ENCODE assay signal across 11 mouse cellular contexts in the genomic region with DNA sequence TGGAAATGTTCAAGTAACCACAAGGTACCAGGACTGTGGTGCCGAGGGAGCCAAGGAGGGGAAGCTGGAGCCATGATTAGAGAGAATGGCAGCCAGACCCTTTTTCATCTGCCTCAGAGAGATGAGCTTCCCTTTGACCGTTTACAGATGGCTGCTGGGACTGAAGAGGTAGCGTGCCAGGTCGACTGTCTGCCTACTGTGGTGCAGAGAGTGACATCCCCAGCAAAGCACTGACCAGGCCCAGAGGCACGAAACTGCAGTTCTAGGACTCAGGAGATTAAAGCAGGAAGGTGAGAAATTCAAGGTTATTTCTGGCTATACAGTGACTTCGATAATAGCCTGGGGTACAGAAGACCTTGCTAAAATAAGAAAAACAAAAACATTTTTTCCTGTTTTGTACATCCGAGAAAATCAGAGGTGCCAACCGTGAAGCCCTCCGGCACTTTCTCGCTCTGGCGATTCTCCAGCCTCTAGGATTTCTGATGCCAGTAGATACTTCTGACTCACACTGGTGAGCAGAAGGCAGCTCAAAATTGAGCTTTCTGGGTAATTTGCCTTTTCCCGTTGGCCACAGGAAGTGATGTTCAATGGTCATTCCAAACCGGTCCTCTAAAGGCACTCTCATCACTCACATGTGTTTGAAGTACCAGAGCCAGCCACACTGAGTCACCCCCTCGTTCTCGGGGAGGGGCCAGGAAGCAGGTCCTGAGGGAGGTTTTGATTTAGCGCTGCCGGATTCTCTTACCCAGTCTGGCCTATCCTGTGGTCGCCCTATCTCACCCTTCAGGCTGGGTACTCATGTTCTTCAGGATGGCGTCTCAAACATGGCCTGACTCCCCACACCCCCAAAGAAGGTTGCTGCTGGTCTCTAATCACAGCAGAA. TPM values are rescaled to one million over a fixed set of nuclear protein-coding genes. Genes with fewer than 3 reads are reported as not detected.
A peak's percentile ranks its signal among the peaks of the same experiment; 100 is the strongest.
DNase-seq lines count a peak whose midpoint lies in the region; ATAC-seq and TF ChIP-seq lines count a peak whose summit lies in the region.
"Had no signal": no experiment of that assay in that cellular context is flagged by ENCODE, and none has a peak within 500 bp of the region (broad histone marks: within the 10 kb centered on the region; RNA-seq: fewer than 3 reads in every experiment).

No protein-coding gene starts in this region.

- no peak overlapping the region for H3K9ac ChIP-seq in heart, postnatal 0 days (replicated peaks; ENCODE audit: low read depth, low read length)
- no peak overlapping the region for H3K9ac ChIP-seq in hindbrain, embryonic 11.5 days (ENCODE audit: low read depth, low read length)
- H3K9ac ChIP-seq: liver, embryonic 13.5 days had no signal

- WGBS in heart, postnatal 0 days = 51% methylated on average over 19 of the region's 19 CpGs
- 64% methylated on average over 19 of the region's 19 CpGs for WGBS in hindbrain, embryonic 11.5 days

- no peak for TF ChIP-seq EP300 in heart, postnatal 0 days (IDR thresholded peaks at IDR 0.05; ENCODE audit: low read depth)

- intact Hi-C loops in heart, postnatal 25 days (cut with DNase I) = no loop called here

- H3K27ac ChIP-seq in heart, postnatal 0 days (ENCODE audit: low read depth) = no peak overlapping the region
- H3K27ac ChIP-seq in hindbrain, embryonic 11.5 days (ENCODE audit: low read depth, low read length) = no peak overlapping the region
- H3K27ac ChIP-seq: liver, embryonic 13.5 days had no signal

- no peak for DNase-seq in heart, postnatal 0 days (ENCODE audit: low spot score)
- DNase-seq in heart, postnatal 25 days (ENCODE audit: low spot score) = no peak
- DNase-seq in Muller cell, postnatal 12 days (ENCODE audit: inconsistent ontology term) = peak; percentile 66
- peak; percentile 38 to 57 for DNase-seq in cerebellum, postnatal 25 days
- DNase-seq in kidney, postnatal 14 days = peak; percentile 44
- no peak for DNase-seq in urinary bladder, postnatal 14 days (ENCODE audit: low spot score)
- DNase-seq in thymus, postnatal 25 days = no peak
- no peak for DNase-seq in hindbrain, embryonic 11.5 days (ENCODE audit: low spot score)
- DNase-seq: liver, embryonic 13.5 days had no signal

- peak; percentile 47; the same call in 1 of the 2 replicates for ATAC-seq in heart, postnatal 0 days (ENCODE audit: insufficient read depth, low read depth)
- no peak for ATAC-seq in hindbrain, embryonic 11.5 days (ENCODE audit: low FRiP score)
- ATAC-seq: forebrain, embryonic 14.5 days had no signal

- no peaks in the 10 kb centered on the region for H3K36me3 ChIP-seq in heart, postnatal 0 days (replicated peaks; ENCODE audit: control insufficient read depth, insufficient read depth, low read length)
- H3K36me3 ChIP-seq in hindbrain, embryonic 11.5 days (ENCODE audit: control insufficient read depth, insufficient read depth, low read length) = no peaks in the 10 kb centered on the region
- H3K36me3 ChIP-seq: G1E; liver, embryonic 13.5 days had no signal

- H3K4me2 ChIP-seq in heart, postnatal 0 days (ENCODE audit: low read depth, low read length) = no peak overlapping the region
- H3K4me2 ChIP-seq in hindbrain, embryonic 11.5 days (replicated peaks; ENCODE audit: low read depth, low read length) = no peak overlapping the region
- H3K4me2 ChIP-seq: liver, embryonic 13.5 days had no signal

- no peaks in the 10 kb centered on the region for H3K9me3 ChIP-seq in heart, postnatal 0 days (replicated peaks; ENCODE audit: control insufficient read depth, low read length)
- H3K9me3 ChIP-seq in hindbrain, embryonic 11.5 days (ENCODE audit: control insufficient read depth, low read length) = no peaks in the 10 kb centered on the region

- no peaks in the 10 kb centered on the region for H3K27me3 ChIP-seq in heart, postnatal 0 days (ENCODE audit: control insufficient read depth, insufficient read depth, low read length)
- H3K27me3 ChIP-seq in hindbrain, embryonic 11.5 days (ENCODE audit: control insufficient read depth, insufficient read depth, low read length) = no peaks in the 10 kb centered on the region

- no peak overlapping the region for H3K4me3 ChIP-seq in heart, postnatal 0 days (ENCODE audit: low read depth, low read length)
- H3K4me3 ChIP-seq in hindbrain, embryonic 11.5 days (ENCODE audit: low read depth, low read length) = no peak overlapping the region
- H3K4me3 ChIP-seq: liver, embryonic 13.5 days had no signal

- TF ChIP-seq CTCF in heart, postnatal 0 days (IDR thresholded peaks at IDR 0.05; ENCODE audit: low read depth) = no peak

- H3K4me1 ChIP-seq in heart, postnatal 0 days (ENCODE audit: control insufficient read depth, insufficient read depth) = no peaks in the 10 kb centered on the region
- H3K4me1 ChIP-seq in hindbrain, embryonic 11.5 days (replicated peaks; ENCODE audit: control insufficient read depth, insufficient read depth, low read length) = no peaks in the 10 kb centered on the region
- H3K4me1 ChIP-seq: liver, embryonic 13.5 days had no signal

RNA-seq across cellular contexts. Expression of a gene that starts 11.9 kb away (rescaled TPM):
- 23.5 and 24.5 TPM in 2 replicates for total RNA-seq in heart, postnatal 0 days (2014; rRNA removed; ENCODE audit: low replicate concordance)
- polyA plus RNA-seq in heart, postnatal 0 days (2015; fragmentation: Nextera tagmentation; extraction: Ambion mirVana) = 4.2 TPM in 2 replicates
- total RNA-seq in heart, postnatal 25 days (2021) = 10 to 100 TPM; 29.4 to 30.9 TPM
- 5.2 and 7.2 TPM in 2 replicates for polyA plus RNA-seq in hindbrain, embryonic 11.5 days (2014; fragmentation: Nextera tagmentation; extraction: Ambion mirVana)
- polyA plus RNA-seq: G1E had no signal

RNA-seq across cellular contexts. Expression of a gene that starts 28.3 kb away (rescaled TPM):
- total RNA-seq in heart, postnatal 0 days (2014; rRNA removed; ENCODE audit: low replicate concordance) = 11.1 and 11.2 TPM in 2 replicates
- polyA plus RNA-seq in heart, postnatal 0 days (2015; fragmentation: Nextera tagmentation; extraction: Ambion mirVana) = 23.2 and 26.7 TPM in 2 replicates
- total RNA-seq in heart, postnatal 25 days (2021) = 1 to 10 TPM; 2.5 to 5.2 TPM
- 103 and 141 TPM in 2 replicates for polyA plus RNA-seq in hindbrain, embryonic 11.5 days (2014; fragmentation: Nextera tagmentation; extraction: Ambion mirVana)

Comparison
In these comparisons a context has a peak if more than half of its experiments do, and no peak if none do; other contexts are left out.
1. DNase-seq: peak in Muller cell, postnatal 12 days (single experiment), cerebellum, postnatal 25 days (2 of 2) and kidney, postnatal 14 days (single experiment); none in heart, postnatal 0 days (single experiment), heart, postnatal 25 days (single experiment), urinary bladder, postnatal 14 days (single experiment), thymus, postnatal 25 days (single experiment) and hindbrain, embryonic 11.5 days (single experiment).